Mouse (Mus musculus): ENCODE results near the gene Cep290. TPM values are rescaled to one million over a fixed set of nuclear protein-coding genes. Genes with fewer than 3 reads are reported as not detected.

Gene Cep290
- polyA plus RNA-seq, 1 experiment from 2014 or later, result 4.2 TPM

DNA sequence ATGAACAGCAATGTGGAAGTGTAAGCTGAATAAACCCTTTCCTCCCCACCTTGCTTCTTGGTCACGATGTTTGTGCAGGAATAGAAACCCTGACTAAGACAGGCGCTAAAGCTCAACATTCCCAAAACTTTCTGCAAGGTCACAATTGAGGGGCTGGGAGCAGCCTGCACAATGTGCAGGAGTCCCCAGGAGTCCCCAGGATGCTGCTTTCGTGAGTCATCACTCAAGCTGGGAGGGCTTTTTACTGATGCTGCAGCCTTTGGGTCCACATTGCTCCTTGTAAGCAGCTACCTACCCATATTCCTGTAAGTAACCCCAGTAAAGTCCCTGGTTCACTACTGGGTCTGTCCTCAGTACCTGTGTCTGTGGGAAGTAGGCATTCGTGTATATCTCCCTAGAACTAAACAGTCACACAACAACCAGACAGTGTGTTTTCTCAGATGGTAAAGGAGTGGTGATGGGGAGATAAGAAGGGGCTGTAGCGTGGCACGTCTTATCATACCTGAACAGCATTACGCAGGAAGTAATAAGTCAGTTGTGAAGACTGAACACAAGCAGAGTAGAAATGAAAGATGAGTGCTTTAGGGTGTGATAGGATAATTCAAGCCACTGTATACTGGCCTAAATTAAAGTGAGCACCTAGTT, 87.3 kb downstream of the Cep290 start:
- Histone ChIP-seq H3K4me1 (ENCODE audit: control insufficient read depth, insufficient read depth, low read length) (no peaks in the 10 kb centered on the region), H3K9me3 (replicated peaks; ENCODE audit: control insufficient read depth, low read length) (no peaks in the 10 kb centered on the region), H3K27ac (ENCODE audit: low read depth, low read length) (no peak overlapping the region), H3K9ac (ENCODE audit: low read depth, low read length) (no peak overlapping the region), H3K27me3 (ENCODE audit: control insufficient read depth, insufficient read depth, low read length) (no peaks in the 10 kb centered on the region), H3K4me3 (ENCODE audit: low read depth, low read length) (no peak overlapping the region), H3K36me3 (ENCODE audit: control insufficient read depth, insufficient read depth, low read length) (0 out of 2 replicates have a peak, but pooled peaks cover 4% of the 10 kb centered on the region), H3K4me2 (no peak overlapping the region)
- WGBS (ENCODE audit: insufficient replicate concordance), result 84% methylated on average over 7 of the region's 7 CpGs
- ATAC-seq (replicated peaks; ENCODE audit: insufficient number of reproducible peaks, low FRiP score, low TSS enrichment), result no peak

DNA sequence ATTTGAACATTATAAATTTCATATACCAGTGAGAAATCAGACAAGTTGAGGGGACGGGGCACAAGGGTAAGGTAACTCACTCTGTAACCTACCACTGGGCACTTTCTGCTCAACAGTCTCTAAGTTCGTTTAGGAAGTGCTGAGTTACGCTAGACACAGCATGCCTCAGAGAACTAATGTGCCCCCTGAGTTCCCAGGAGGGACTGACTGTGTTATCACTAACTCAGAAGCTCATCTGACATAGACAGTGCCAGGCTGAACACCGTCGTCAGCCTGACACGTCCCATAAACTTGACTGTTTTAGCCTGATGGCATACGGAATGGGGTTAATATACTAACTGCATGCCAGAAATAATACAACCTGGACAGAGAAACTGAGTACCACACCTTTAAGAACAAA, 87.9 kb downstream of the Cep290 start:
- 68% methylated on average over 7 of the region's 7 CpGs for WGBS (ENCODE audit: insufficient replicate concordance)
- Histone ChIP-seq H3K27me3 (ENCODE audit: control insufficient read depth, insufficient read depth, low read length) (no peaks in the 10 kb centered on the region), H3K36me3 (ENCODE audit: control insufficient read depth, insufficient read depth, low read length) (0 out of 2 replicates have a peak, but pooled peaks cover 4% of the 10 kb centered on the region), H3K9me3 (replicated peaks; ENCODE audit: control insufficient read depth, low read length) (no peaks in the 10 kb centered on the region), H3K27ac (ENCODE audit: low read depth, low read length) (no peak overlapping the region), H3K4me2 (no peak overlapping the region), H3K4me1 (ENCODE audit: control insufficient read depth, insufficient read depth, low read length) (no peaks in the 10 kb centered on the region), H3K9ac (ENCODE audit: low read depth, low read length) (no peak overlapping the region), H3K4me3 (ENCODE audit: low read depth, low read length) (no peak overlapping the region)
- ATAC-seq (replicated peaks; ENCODE audit: insufficient number of reproducible peaks, low FRiP score, low TSS enrichment), result no peak

- no peaks in the 10 kb centered on the region for H3K27me3 ChIP-seq (ENCODE audit: control insufficient read depth, insufficient read depth, low read length)
- WGBS (ENCODE audit: insufficient replicate concordance), result 77% methylated on average over 3 of the region's 3 CpGs
- ATAC-seq (replicated peaks; ENCODE audit: insufficient number of reproducible peaks, low FRiP score, low TSS enrichment), result no peak
- no peak overlapping the region for H3K4me3 ChIP-seq (ENCODE audit: low read depth, low read length)
- peaks cover 3% of the 10 kb centered on the region; the same call in 1 of the 2 replicates for H3K4me1 ChIP-seq (ENCODE audit: control insufficient read depth, insufficient read depth, low read length)
- no peaks in the 10 kb centered on the region for H3K36me3 ChIP-seq (ENCODE audit: control insufficient read depth, insufficient read depth, low read length)
- no peak overlapping the region for H3K27ac ChIP-seq (ENCODE audit: low read depth, low read length)
- H3K9ac ChIP-seq (ENCODE audit: low read depth, low read length), result no peak overlapping the region
- no peaks in the 10 kb centered on the region for H3K9me3 ChIP-seq (replicated peaks; ENCODE audit: control insufficient read depth, low read length)
- H3K4me2 ChIP-seq, result no peak overlapping the region
Observed at GRCm38 (mm10) chr10:100584178-100584577, 96.8 kb downstream of the Cep290 start.

- Histone ChIP-seq H3K4me1 (ENCODE audit: control insufficient read depth, insufficient read depth, low read length) (peaks cover 3% of the 10 kb centered on the region; the same call in 1 of the 2 replicates), H3K27me3 (ENCODE audit: control insufficient read depth, insufficient read depth, low read length) (no peaks in the 10 kb centered on the region), H3K9ac (ENCODE audit: low read depth, low read length) (peak overlapping the region; percentile 85), H3K36me3 (ENCODE audit: control insufficient read depth, insufficient read depth, low read length) (no peaks in the 10 kb centered on the region), H3K9me3 (replicated peaks; ENCODE audit: control insufficient read depth, low read length) (no peaks in the 10 kb centered on the region), H3K27ac (ENCODE audit: low read depth, low read length) (peak overlapping the region; percentile 62), H3K4me3 (ENCODE audit: low read depth, low read length) (peak overlapping the region; percentile 85), H3K4me2 (peak overlapping the region; percentile 79)
- 0 out of 2 replicates have a peak, but pooled peaks have one; percentile 11 for ATAC-seq (replicated peaks; ENCODE audit: insufficient number of reproducible peaks, low FRiP score, low TSS enrichment)
- WGBS (ENCODE audit: insufficient replicate concordance), result 51% methylated on average over 7 of the region's 7 CpGs
Observed at GRCm38 (mm10) chr10:100588524-100588923, 101.2 kb downstream of the Cep290 start.

DNA sequence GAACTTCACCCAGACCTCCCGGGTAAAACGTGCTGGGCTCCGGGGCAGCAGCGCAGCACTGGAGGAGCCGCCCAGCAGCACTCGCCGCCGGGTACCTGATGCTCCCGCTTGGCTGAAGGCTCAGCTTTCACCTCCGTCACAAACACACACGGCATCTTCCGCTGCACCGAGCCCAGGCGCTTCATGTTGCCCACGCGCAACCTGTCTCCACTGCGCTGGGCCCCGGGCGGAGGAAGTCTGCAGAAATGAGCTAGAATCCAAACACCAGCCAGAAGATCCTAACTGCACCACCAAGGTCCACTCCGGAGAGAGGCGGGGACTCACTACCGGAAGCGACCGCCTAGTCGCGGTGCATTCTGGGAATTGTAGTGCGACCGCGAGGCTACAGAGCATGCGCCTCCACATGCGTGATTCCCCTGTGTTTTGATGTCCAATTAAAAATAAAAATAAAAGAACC, 101.6 kb downstream of the Cep290 start:
- Histone ChIP-seq H3K9ac (ENCODE audit: low read depth, low read length) (peak overlapping the region; percentile 85), H3K4me2 (peak overlapping the region; percentile 79), H3K27ac (ENCODE audit: low read depth, low read length) (peak overlapping the region; percentile 62), H3K36me3 (ENCODE audit: control insufficient read depth, insufficient read depth, low read length) (no peaks in the 10 kb centered on the region), H3K4me3 (ENCODE audit: low read depth, low read length) (peak overlapping the region; percentile 85), H3K27me3 (ENCODE audit: control insufficient read depth, insufficient read depth, low read length) (no peaks in the 10 kb centered on the region), H3K9me3 (replicated peaks; ENCODE audit: control insufficient read depth, low read length) (no peaks in the 10 kb centered on the region), H3K4me1 (ENCODE audit: control insufficient read depth, insufficient read depth, low read length) (peaks cover 3% of the 10 kb centered on the region; the same call in 1 of the 2 replicates)
- under 1% methylated on average over 31 of the region's 31 CpGs for WGBS (ENCODE audit: insufficient replicate concordance)
- peak; percentile 98 for ATAC-seq (replicated peaks; ENCODE audit: insufficient number of reproducible peaks, low FRiP score, low TSS enrichment)

DNA sequence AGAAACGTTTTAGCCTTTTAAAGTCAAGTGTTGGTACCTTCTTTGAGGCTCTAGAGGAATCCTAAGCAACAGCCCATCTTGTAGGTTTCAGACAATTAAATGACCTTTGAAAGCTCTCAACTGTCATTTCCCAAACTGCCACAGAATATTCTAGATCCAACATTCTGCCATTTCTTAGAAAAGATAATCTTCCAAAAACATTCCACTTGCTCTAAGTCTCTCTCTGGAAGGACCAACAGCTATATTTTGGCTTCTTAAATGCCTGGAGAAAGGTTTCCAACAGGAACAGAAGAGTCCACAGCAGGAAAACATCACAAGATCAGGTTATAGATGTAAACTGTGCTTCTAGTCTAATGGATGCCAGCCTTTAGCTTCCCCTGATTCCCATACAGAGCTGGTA, 103.0 kb downstream of the Cep290 start, which contains the start of the genes 4930430F08Rik and 1700017N19Rik:
TSS of gene 4930430F08Rik (minus strand) at position 101 of the 400 bp plus-strand sequence.
TSS of gene 1700017N19Rik (plus strand) at position 162 of the 400 bp plus-strand sequence.
- Histone ChIP-seq H3K9ac (ENCODE audit: low read depth, low read length) (no peak within 1 kb of the TSS), H3K4me3 (ENCODE audit: low read depth, low read length) (peak within 1 kb of the TSS; percentile 85), H3K9me3 (replicated peaks; ENCODE audit: control insufficient read depth, low read length) (no peaks in the 10 kb centered on the region), H3K27me3 (ENCODE audit: control insufficient read depth, insufficient read depth, low read length) (no peaks in the 10 kb centered on the region), H3K36me3 (ENCODE audit: control insufficient read depth, insufficient read depth, low read length) (no peaks in the 10 kb centered on the region), H3K4me2 (peak within 1 kb of the TSS; percentile 79), H3K27ac (ENCODE audit: low read depth, low read length) (no peak within 1 kb of the TSS), H3K4me1 (ENCODE audit: control insufficient read depth, insufficient read depth, low read length) (peaks cover 3% of the 10 kb centered on the region; the same call in 1 of the 2 replicates)
- no peak for ATAC-seq (replicated peaks; ENCODE audit: insufficient number of reproducible peaks, low FRiP score, low TSS enrichment)
- WGBS (ENCODE audit: insufficient replicate concordance), result 67% methylated on average over 1 of the region's 1 CpGs

DNA sequence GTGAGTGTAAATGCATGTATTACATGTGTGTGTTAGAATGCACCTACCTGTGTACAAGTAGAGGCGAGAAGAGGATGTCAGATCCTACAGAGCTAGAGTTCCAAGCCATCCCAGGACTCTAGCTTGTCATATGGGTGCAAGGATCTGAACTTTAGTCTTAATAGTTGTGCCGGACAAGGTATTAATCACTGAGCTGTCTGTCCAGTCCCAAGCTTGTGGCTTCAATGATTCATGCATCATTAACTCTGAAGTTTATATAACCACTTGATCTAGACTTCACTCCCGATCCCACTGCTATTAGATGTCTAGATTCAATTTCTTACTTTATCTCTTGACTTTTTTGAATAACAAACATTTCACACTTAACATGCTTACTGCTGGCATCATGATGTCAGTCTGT, 111.0 kb downstream of the Cep290 start:
- H3K4me3 ChIP-seq (ENCODE audit: low read depth, low read length), result no peak overlapping the region
- no peaks in the 10 kb centered on the region for H3K4me1 ChIP-seq (ENCODE audit: control insufficient read depth, insufficient read depth, low read length)
- no peak overlapping the region for H3K4me2 ChIP-seq
- no peaks in the 10 kb centered on the region for H3K36me3 ChIP-seq (ENCODE audit: control insufficient read depth, insufficient read depth, low read length)
- no peak overlapping the region for H3K9ac ChIP-seq (ENCODE audit: low read depth, low read length)
- no peaks in the 10 kb centered on the region for H3K27me3 ChIP-seq (ENCODE audit: control insufficient read depth, insufficient read depth, low read length)
- no peak for ATAC-seq (replicated peaks; ENCODE audit: insufficient number of reproducible peaks, low FRiP score, low TSS enrichment)
- H3K9me3 ChIP-seq (replicated peaks; ENCODE audit: control insufficient read depth, low read length), result no peaks in the 10 kb centered on the region
- no peak overlapping the region for H3K27ac ChIP-seq (ENCODE audit: low read depth, low read length)
- WGBS (ENCODE audit: insufficient replicate concordance), result 75% methylated on average over 3 of the region's 3 CpGs

GRCm38 (mm10) chr10:100603511-100603910, 116.2 kb downstream of the Cep290 start:
- Histone ChIP-seq H3K9me3 (replicated peaks; ENCODE audit: control insufficient read depth, low read length) (no peaks in the 10 kb centered on the region), H3K4me2 (no peak overlapping the region), H3K27me3 (ENCODE audit: control insufficient read depth, insufficient read depth, low read length) (no peaks in the 10 kb centered on the region), H3K27ac (ENCODE audit: low read depth, low read length) (no peak overlapping the region), H3K9ac (ENCODE audit: low read depth, low read length) (no peak overlapping the region), H3K4me3 (ENCODE audit: low read depth, low read length) (no peak overlapping the region), H3K4me1 (ENCODE audit: control insufficient read depth, insufficient read depth, low read length) (no peaks in the 10 kb centered on the region), H3K36me3 (ENCODE audit: control insufficient read depth, insufficient read depth, low read length) (no peaks in the 10 kb centered on the region)
- 83% methylated on average over 9 of the region's 9 CpGs for WGBS (ENCODE audit: insufficient replicate concordance)
- no peak for ATAC-seq (replicated peaks; ENCODE audit: insufficient number of reproducible peaks, low FRiP score, low TSS enrichment)

DNA sequence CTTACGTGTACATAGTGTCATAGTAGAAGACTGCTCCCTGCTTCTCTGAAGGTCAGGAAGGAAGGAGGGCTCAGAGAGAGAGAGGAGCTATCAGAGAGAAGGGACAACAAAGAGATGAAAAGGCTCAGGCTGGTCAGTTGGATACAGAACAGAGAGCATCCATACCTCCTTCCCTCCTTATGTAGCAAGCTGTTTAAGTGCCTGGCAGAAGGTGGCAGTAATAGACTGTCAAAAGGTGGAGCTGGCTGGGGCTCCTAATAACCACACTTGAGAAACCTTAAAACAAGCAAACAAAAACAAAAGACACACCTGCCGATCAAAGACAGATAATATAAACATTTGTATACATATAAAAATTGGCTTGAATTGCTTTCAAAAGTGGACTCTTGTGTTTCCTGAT, 116.9 kb downstream of the Cep290 start:
- WGBS (ENCODE audit: insufficient replicate concordance), result 69% methylated on average over 2 of the region's 2 CpGs
- Histone ChIP-seq H3K9me3 (replicated peaks; ENCODE audit: control insufficient read depth, low read length) (no peaks in the 10 kb centered on the region), H3K36me3 (ENCODE audit: control insufficient read depth, insufficient read depth, low read length) (no peaks in the 10 kb centered on the region), H3K27me3 (ENCODE audit: control insufficient read depth, insufficient read depth, low read length) (no peaks in the 10 kb centered on the region), H3K4me2 (no peak overlapping the region), H3K4me3 (ENCODE audit: low read depth, low read length) (no peak overlapping the region), H3K27ac (ENCODE audit: low read depth, low read length) (no peak overlapping the region), H3K4me1 (ENCODE audit: control insufficient read depth, insufficient read depth, low read length) (no peaks in the 10 kb centered on the region), H3K9ac (ENCODE audit: low read depth, low read length) (no peak overlapping the region)
- ATAC-seq (replicated peaks; ENCODE audit: insufficient number of reproducible peaks, low FRiP score, low TSS enrichment), result no peak
